Mouse (Mus musculus) gastrocnemius, postnatal 36 days (tissue): ENCODE results near the gene Ube2a. TPM values are rescaled to one million over a fixed set of nuclear protein-coding genes. Genes with fewer than 3 reads are reported as not detected.

Experiments used
- DNase-seq, 2 experiments: peaks; one replicate each; pipeline ENCODE4 v3.0.0; 2022
- intact Hi-C: fragments of 180-260 bp; cut with DNase I; formaldehyde crosslinking; loops from one replicate; pipeline ENCODE4 v1.15.1; 2025
- long read RNA-seq, 2 experiments: library from polyadenylated mRNA; stranded (forward); transcript quantifications; one replicate each; pipeline ENCODE4 v2.0.0; 2021
- total RNA-seq, 2 experiments: library from RNA; stranded (reverse); gene quantifications; 2 replicates each; pipeline ENCODE4 v1.2.3; 2021

The Ube2a gene
- 10 to 100 TPM; 37.8 to 38.8 TPM for total RNA-seq
- long read RNA-seq, experiment 1, transcript Ube2a-201 (6 exons, 1,732 nt): major isoform, 69 of 73 reads
- long read RNA-seq, experiment 1, partial matches to known transcripts: 0 of 73 reads
- long read RNA-seq, experiment 1, other reads (novel, unspliced or antisense): 1 of 73 reads
- long read RNA-seq, experiment 2, transcript Ube2a-201 (6 exons, 1,732 nt): major isoform, 65 of 71 reads
- long read RNA-seq, experiment 2, partial matches to known transcripts: 0 of 71 reads
- long read RNA-seq, experiment 2, other reads (novel, unspliced or antisense): 5 of 71 reads

- intact Hi-C loops: no loop called here
- DNase-seq: no peak
Observed at GRCm38 (mm10) chrX:36873765-36874164, at the start of gene Ube2a, which contains the start of gene C330007P06Rik. Gene Ube2a, plus strand, starts transcription at chrX:36873900. Gene C330007P06Rik, minus strand, starts transcription at chrX:36874111.

GRCm38 (mm10) chrX:36823932-36824711 lies 49.6 kb upstream of the Ube2a start:
- intact Hi-C loops: no loop called here
- DNase-seq: no peak

- no peak for DNase-seq
- intact Hi-C loops: no loop called here
Observed at GRCm38 (mm10) chrX:36825032-36825431, 48.7 kb upstream of the Ube2a start.

GRCm38 (mm10) chrX:36826873-36827272 lies 46.8 kb upstream of the Ube2a start:
- intact Hi-C loops: no loop called here
- no peak for DNase-seq

- intact Hi-C loops: loop anchor here (5.0 to 10.0 kb wide), 2 partner anchors 82 to 195 kb away; no protein-coding TSS in a partner anchor
Observed at GRCm38 (mm10) chrX:36830271-36830670, 43.4 kb upstream of the Ube2a start.

GRCm38 (mm10) chrX:36831632-36832031 lies 42.1 kb upstream of the Ube2a start:
- no peak for DNase-seq
- intact Hi-C loops: loop anchor here (5.0 to 10.0 kb wide), 2 partner anchors 81 to 193 kb away; no protein-coding TSS in a partner anchor

More at GRCm38 (mm10) chrX:36830271-36830670, 43.4 kb upstream of the Ube2a start:
- DNase-seq: peak; percentile 18 to 41

- intact Hi-C loops: loop anchor here (5.0 to 10.0 kb wide), 2 partner anchors 79 to 191 kb away; no protein-coding TSS in a partner anchor
- peak; percentile 22 to 38 for DNase-seq
Observed at GRCm38 (mm10) chrX:36833397-36834084, 40.2 kb upstream of the Ube2a start.

- intact Hi-C loops: loop anchor here (10.0 kb wide), 1 partner anchor 188 kb away; no protein-coding TSS in a partner anchor
Observed at GRCm38 (mm10) chrX:36837069-36837676, 36.5 kb upstream of the Ube2a start.

GRCm38 (mm10) chrX:36839391-36839790 lies 34.3 kb upstream of the Ube2a start:
- DNase-seq: no peak
- intact Hi-C loops: loop anchor here (10.0 kb wide), 1 partner anchor 185 kb away; no protein-coding TSS in a partner anchor

More at GRCm38 (mm10) chrX:36837069-36837676, 36.5 kb upstream of the Ube2a start:
- DNase-seq: no peak

GRCm38 (mm10) chrX:36841698-36842097 lies 32.0 kb upstream of the Ube2a start:
- intact Hi-C loops: loop anchor here (5.0 kb wide), 1 partner anchor 61 kb away; the partner anchor contains the start of gene Nkrf

GRCm38 (mm10) chrX:36843346-36843990 lies 30.2 kb upstream of the Ube2a start:
- intact Hi-C loops: loop anchor here (5.0 kb wide), 1 partner anchor 59 kb away; the partner anchor contains the start of gene Nkrf
- DNase-seq: no peak

More at GRCm38 (mm10) chrX:36841698-36842097, 32.0 kb upstream of the Ube2a start:
- no peak for DNase-seq

GRCm38 (mm10) chrX:36847152-36847551 lies 26.5 kb upstream of the Ube2a start:
- intact Hi-C loops: no loop called here
- no peak for DNase-seq

- no peak for DNase-seq
- intact Hi-C loops: no loop called here
Observed at GRCm38 (mm10) chrX:36852631-36853030, 21.1 kb upstream of the Ube2a start.

- intact Hi-C loops: no loop called here
- DNase-seq: peak; percentile 68 to 75
Observed at GRCm38 (mm10) chrX:36863766-36864608, 9.7 kb upstream of the Ube2a start.

GRCm38 (mm10) chrX:36864609-36865328 lies 8.9 kb upstream of the Ube2a start:
- intact Hi-C loops: no loop called here
- DNase-seq: no peak

GRCm38 (mm10) chrX:36870372-36870771 lies 3.3 kb upstream of the Ube2a start:
- intact Hi-C loops: no loop called here

GRCm38 (mm10) chrX:36874178-36874696 lies 537 bp downstream of the Ube2a start:
- peak; percentile 78 to 86 for DNase-seq
- intact Hi-C loops: no loop called here

More at GRCm38 (mm10) chrX:36870372-36870771, 3.3 kb upstream of the Ube2a start:
- no peak for DNase-seq
